Comparison of ENCODE assay signal across 8 mouse cellular contexts in genomic region chr6:16978206-16978505, GRCm38 (mm10).
DNase-seq lines count a peak whose midpoint lies in the region; ATAC-seq lines count a peak whose summit lies in the region.

No protein-coding gene starts in this region.

- no peaks in the 10 kb centered on the region for H3K36me3 ChIP-seq in midbrain, embryonic 11.5 days (ENCODE audit: control insufficient read depth, insufficient read depth, low read length)
- no peaks in the 10 kb centered on the region for H3K36me3 ChIP-seq in midbrain, embryonic 10.5 days
- no peaks in the 10 kb centered on the region for H3K36me3 ChIP-seq in forebrain, embryonic 16.5 days (ENCODE audit: control insufficient read depth, insufficient read depth)

- WGBS in midbrain, embryonic 11.5 days: 31% methylated on average over 3 of the region's 3 CpGs
- 36% methylated on average over 3 of the region's 3 CpGs for WGBS in midbrain, embryonic 10.5 days
- WGBS in forebrain, embryonic 16.5 days: 29% methylated on average over 3 of the region's 3 CpGs

- no peak overlapping the region for H3K4me2 ChIP-seq in midbrain, embryonic 11.5 days
- no peak overlapping the region for H3K4me2 ChIP-seq in forebrain, embryonic 16.5 days (ENCODE audit: low read length)

- no peak overlapping the region for H3K4me3 ChIP-seq in midbrain, embryonic 11.5 days (ENCODE audit: low read depth, low read length)
- no peak overlapping the region for H3K4me3 ChIP-seq in midbrain, embryonic 10.5 days
- no peak overlapping the region for H3K4me3 ChIP-seq in forebrain, embryonic 16.5 days (replicated peaks; ENCODE audit: low read length)

- peak; percentile 43 for DNase-seq in gastrocnemius, postnatal 10 days
- no peak for DNase-seq in gastrocnemius, adult 18-20 months (ENCODE audit: low spot score)
- DNase-seq in midbrain, embryonic 11.5 days (ENCODE audit: low spot score, missing footprints): peak; percentile 94
- DNase-seq in midbrain, embryonic 10.5 days (ENCODE audit: low spot score): no peak
- DNase-seq in NIH3T3 (ENCODE audit: low read depth): peak; percentile 86
- DNase-seq in naive thymus-derived CD4-positive, alpha-beta T cell, adult 2 months (ENCODE audit: low read depth): peak; percentile 63
- no peak for DNase-seq in ovary, postnatal 14 days (ENCODE audit: low spot score)

- no peaks in the 10 kb centered on the region for H3K9me3 ChIP-seq in midbrain, embryonic 11.5 days (ENCODE audit: control insufficient read depth, low read length)
- H3K9me3 ChIP-seq in midbrain, embryonic 10.5 days (replicated peaks): no peaks in the 10 kb centered on the region
- H3K9me3 ChIP-seq in forebrain, embryonic 16.5 days (ENCODE audit: control insufficient read depth, low read length): no peaks in the 10 kb centered on the region

- no peak for ATAC-seq in midbrain, embryonic 11.5 days (ENCODE audit: low FRiP score)
- ATAC-seq in forebrain, embryonic 16.5 days: 0 out of 2 replicates have a peak, but pooled peaks have one; percentile 6

- no peak overlapping the region for H3K9ac ChIP-seq in midbrain, embryonic 11.5 days (ENCODE audit: low read length)
- H3K9ac ChIP-seq in forebrain, embryonic 16.5 days (replicated peaks; ENCODE audit: low read depth, low read length): no peak overlapping the region

- H3K27me3 ChIP-seq in midbrain, embryonic 11.5 days (ENCODE audit: control insufficient read depth, insufficient read depth, low read length): no peaks in the 10 kb centered on the region
- no peaks in the 10 kb centered on the region for H3K27me3 ChIP-seq in midbrain, embryonic 10.5 days (ENCODE audit: low read depth, poor library complexity, severe bottlenecking)
- 0 out of 2 replicates have a peak, but pooled peaks cover 3% of the 10 kb centered on the region for H3K27me3 ChIP-seq in forebrain, embryonic 16.5 days (replicated peaks; ENCODE audit: control insufficient read depth, insufficient read depth, low read length)

- peaks cover 4% of the 10 kb centered on the region; the same call in 1 of the 2 replicates for H3K4me1 ChIP-seq in midbrain, embryonic 11.5 days (ENCODE audit: control insufficient read depth, insufficient read depth, low read length)
- H3K4me1 ChIP-seq in midbrain, embryonic 10.5 days: peaks cover 6% of the 10 kb centered on the region; the same call in 1 of the 2 replicates
- no peaks in the 10 kb centered on the region for H3K4me1 ChIP-seq in forebrain, embryonic 16.5 days (replicated peaks; ENCODE audit: control insufficient read depth, insufficient read depth, low read length)

- no peak overlapping the region for H3K27ac ChIP-seq in midbrain, embryonic 11.5 days (ENCODE audit: low read depth, low read length)
- no peak overlapping the region for H3K27ac ChIP-seq in midbrain, embryonic 10.5 days (replicated peaks)
- H3K27ac ChIP-seq in forebrain, embryonic 16.5 days (ENCODE audit: low read length): no peak overlapping the region

Comparison
In these comparisons a context has a peak if more than half of its experiments do, and no peak if none do; other contexts are left out.
1. DNase-seq: peak in gastrocnemius, postnatal 10 days (single experiment), midbrain, embryonic 11.5 days (single experiment), NIH3T3 (single experiment) and naive thymus-derived CD4-positive, alpha-beta T cell, adult 2 months (single experiment); none in gastrocnemius, adult 18-20 months (single experiment), midbrain, embryonic 10.5 days (single experiment) and ovary, postnatal 14 days (single experiment).